Mouse (Mus musculus): ENCODE data around the gene Cdt1. TPM values are rescaled to one million over a fixed set of nuclear protein-coding genes. Genes with fewer than 3 reads are reported as not detected.

Cdt1 gene
- polyA plus RNA-seq, 1 experiment from 2014 or later = 37.0 TPM

Small RNAs within 50 kb of the gene (microRNA-seq; reads per million reads assigned to microRNA genes)
- gene Mir6396 = not detected

Other genes with a start within 250 kb of the Cdt1 start
- not detected in 2 replicates for gene Trhr2, start 207.3 kb upstream of the Cdt1 start, polyA plus RNA-seq (2015; fragmentation: Nextera tagmentation; extraction: Ambion mirVana)
- 48.7 and 48.9 TPM in 2 replicates for gene Zc3h18, start 191.4 kb upstream of the Cdt1 start, polyA plus RNA-seq (2015; fragmentation: Nextera tagmentation; extraction: Ambion mirVana)
- not detected in 2 replicates for gene Il17c, start 146.0 kb upstream of the Cdt1 start, polyA plus RNA-seq (2015; fragmentation: Nextera tagmentation; extraction: Ambion mirVana)
- gene Cyba, start 135.1 kb upstream of the Cdt1 start, polyA plus RNA-seq (2015; fragmentation: Nextera tagmentation; extraction: Ambion mirVana) = 238 and 267 TPM in 2 replicates
- 38.7 and 43.7 TPM in 2 replicates for gene Mvd, start 124.6 kb upstream of the Cdt1 start, polyA plus RNA-seq (2015; fragmentation: Nextera tagmentation; extraction: Ambion mirVana)
- gene Snai3, start 107.3 kb upstream of the Cdt1 start, polyA plus RNA-seq (2015; fragmentation: Nextera tagmentation; extraction: Ambion mirVana) = 0.31 and 0.70 TPM in 2 replicates
- 35.1 and 38.5 TPM in 2 replicates for gene Rnf166, start 92.0 kb upstream of the Cdt1 start, polyA plus RNA-seq (2015; fragmentation: Nextera tagmentation; extraction: Ambion mirVana)
- 44.8 and 45.6 TPM in 2 replicates for gene Ctu2, start 91.9 kb upstream of the Cdt1 start, polyA plus RNA-seq (2015; fragmentation: Nextera tagmentation; extraction: Ambion mirVana)
- gene Piezo1, start 16.7 kb upstream of the Cdt1 start, polyA plus RNA-seq (2015; fragmentation: Nextera tagmentation; extraction: Ambion mirVana) = 12.8 and 16.3 TPM in 2 replicates
- gene Aprt, start 8.9 kb downstream of the Cdt1 start, polyA plus RNA-seq (2015; fragmentation: Nextera tagmentation; extraction: Ambion mirVana) = 354 and 399 TPM in 2 replicates
- gene Galns, start 43.4 kb downstream of the Cdt1 start, polyA plus RNA-seq (2015; fragmentation: Nextera tagmentation; extraction: Ambion mirVana) = 11.9 and 13.1 TPM in 2 replicates
- 49.7 and 61.8 TPM in 2 replicates for gene Trappc2l, start 43.6 kb downstream of the Cdt1 start, polyA plus RNA-seq (2015; fragmentation: Nextera tagmentation; extraction: Ambion mirVana)
- gene Pabpn1l, start 54.7 kb downstream of the Cdt1 start, polyA plus RNA-seq (2015; fragmentation: Nextera tagmentation; extraction: Ambion mirVana) = 0.12 TPM in 1 of 2 replicates, not detected in the other
- 4.5 and 4.8 TPM in 2 replicates for gene Cbfa2t3, start 131.1 kb downstream of the Cdt1 start, polyA plus RNA-seq (2015; fragmentation: Nextera tagmentation; extraction: Ambion mirVana)
- gene Acsf3, start 207.5 kb downstream of the Cdt1 start, polyA plus RNA-seq (2015; fragmentation: Nextera tagmentation; extraction: Ambion mirVana) = 16.5 and 20.6 TPM in 2 replicates